Mouse (Mus musculus) layer of hippocampus, adult 9-10 months (tissue): Measurements from ENCODE around the gene Psmc3ip.
"Not testable (repeated sequence)": the region's sequence is repeated elsewhere in the genome, so short reads cannot be mapped to it uniquely, and the experiment has no call there.

Experiments used
- DNase-seq: peaks from one replicate; pipeline ENCODE4 v3.0.0; 2022; ENCODE audit warnings: low spot score

Gene Psmc3ip

GRCm38 (mm10) chr11:101095314-101096024 is at the start of gene Psmc3ip:
TSS of gene Psmc3ip (minus strand) at chr11:101095436.
- peak; percentile 78 for DNase-seq

- DNase-seq = no peak
These were observed 48.3 kb upstream of the Psmc3ip start for GRCm38 (mm10) chr11:101143338-101144225.

GRCm38 (mm10) chr11:101142215-101142967 is 47.2 kb upstream of the Psmc3ip start:
- no peak for DNase-seq

GRCm38 (mm10) chr11:101141088-101141487 is 45.9 kb upstream of the Psmc3ip start:
- DNase-seq = no peak

GRCm38 (mm10) chr11:101140164-101140819 is 45.1 kb upstream of the Psmc3ip start:
- no peak for DNase-seq

GRCm38 (mm10) chr11:101138536-101139181 is 43.4 kb upstream of the Psmc3ip start:
- DNase-seq = no peak

- no peak for DNase-seq
These were observed 41.8 kb upstream of the Psmc3ip start for GRCm38 (mm10) chr11:101137000-101137399.

GRCm38 (mm10) chr11:101134217-101134865 is 39.1 kb upstream of the Psmc3ip start:
- DNase-seq = no peak

GRCm38 (mm10) chr11:101133037-101133436 is 37.8 kb upstream of the Psmc3ip start:
- no peak for DNase-seq

- DNase-seq = no peak
These were observed 36.5 kb upstream of the Psmc3ip start for GRCm38 (mm10) chr11:101131701-101132100.

GRCm38 (mm10) chr11:101131187-101131586 is 36.0 kb upstream of the Psmc3ip start:
- no peak for DNase-seq

- no peak for DNase-seq
These were observed 35.0 kb upstream of the Psmc3ip start for GRCm38 (mm10) chr11:101130056-101130756.

- DNase-seq = no peak
These were observed 33.9 kb upstream of the Psmc3ip start for GRCm38 (mm10) chr11:101128996-101129577.

GRCm38 (mm10) chr11:101127075-101127474 is 31.8 kb upstream of the Psmc3ip start:
- DNase-seq = no peak

GRCm38 (mm10) chr11:101125008-101125407 is 29.8 kb upstream of the Psmc3ip start:
- not testable (repeated sequence) for DNase-seq

- not testable (repeated sequence) for DNase-seq
These were observed 29.3 kb upstream of the Psmc3ip start for GRCm38 (mm10) chr11:101124494-101124893.

GRCm38 (mm10) chr11:101120545-101121188 is 25.4 kb upstream of the Psmc3ip start:
- DNase-seq = no peak

GRCm38 (mm10) chr11:101119761-101120544 is 24.7 kb upstream of the Psmc3ip start, which contains the start of the genes Retreg3 and Tubg1:
TSS of gene Retreg3 (minus strand) at chr11:101119893.
TSS of gene Tubg1 (plus strand) at chr11:101119938.
- DNase-seq = peak; percentile 94
